Mouse (Mus musculus) erythroblast, embryonic 14.5 days (primary cell): ENCODE measurements around the gene Col23a1.

Experiments used
- GATA1 ChIP-seq: IDR thresholded peaks from 2 replicates; pipeline ENCODE4 v1.6.1; 2012; ENCODE audit warnings: low read length, inconsistent platforms, mixed read lengths
- TAL1 ChIP-seq: IDR thresholded peaks from 3 replicates; pipeline ENCODE4 v1.6.1; 2012; ENCODE audit warnings: low read length, inconsistent platforms, mixed read lengths

GRCm38 (mm10) chr11:51410771-51411170 is 121.1 kb downstream of the Col23a1 start:
- no peak for TF ChIP-seq GATA1
- no peak for TF ChIP-seq TAL1
